Mouse (Mus musculus) heart, postnatal 10 days (tissue): ENCODE measurements at regions not wholly inside any gene's neighbourhood (a gene's known extent, or its start where the extent isn't known, plus 50 kb on each side); places are given as distances from the start of the nearest gene placed in this dataset.
A peak's percentile ranks its signal among the peaks of the same experiment; 100 is the strongest.

Source experiments
- DNase-seq, 2 experiments: peaks; one replicate each; pipeline ENCODE4 v3.0.0; 2021
- intact Hi-C: fragments of 180-260 bp; cut with DNase I; formaldehyde crosslinking; loops from one replicate; pipeline ENCODE4 v1.15.1; 2025

- no peak for DNase-seq
- intact Hi-C loops: no loop called here
Measured at GRCm38 (mm10) chr8:50387189-50387588, 1543.4 kb upstream of the Tenm3 start.

- intact Hi-C loops: no loop called here
- DNase-seq: no peak
Measured at GRCm38 (mm10) chr8:50383697-50384096, 1539.9 kb upstream of the Tenm3 start.

GRCm38 (mm10) chr8:50379745-50380144 lies 1536.0 kb upstream of the Tenm3 start:
- intact Hi-C loops: no loop called here
- no peak for DNase-seq

- no peak for DNase-seq
- intact Hi-C loops: no loop called here
Measured at GRCm38 (mm10) chr8:50373790-50374189, 1530.0 kb upstream of the Tenm3 start.

GRCm38 (mm10) chr8:50326485-50326884 lies 1482.7 kb upstream of the Tenm3 start:
- intact Hi-C loops: no loop called here

GRCm38 (mm10) chr8:50321356-50321963 lies 1477.7 kb upstream of the Tenm3 start:
- intact Hi-C loops: no loop called here
- no peak for DNase-seq

More at GRCm38 (mm10) chr8:50326485-50326884, 1482.7 kb upstream of the Tenm3 start:
- no peak for DNase-seq

- no peak for DNase-seq
- intact Hi-C loops: no loop called here
Measured at GRCm38 (mm10) chr8:50316641-50317040, 1472.9 kb upstream of the Tenm3 start.

- no peak for DNase-seq
- intact Hi-C loops: no loop called here
Measured at GRCm38 (mm10) chr8:50310308-50310707, 1466.6 kb upstream of the Tenm3 start.

- intact Hi-C loops: no loop called here
- DNase-seq: no peak
Measured at GRCm38 (mm10) chr8:50300316-50300715, 1456.6 kb upstream of the Tenm3 start.

GRCm38 (mm10) chr8:50293501-50293900 lies 1449.8 kb upstream of the Tenm3 start:
- intact Hi-C loops: no loop called here
- DNase-seq: peak; percentile 52 to 77

GRCm38 (mm10) chr8:50292158-50292557 lies 1448.4 kb upstream of the Tenm3 start:
- DNase-seq: peak; percentile 24 to 58
- intact Hi-C loops: no loop called here

- intact Hi-C loops: no loop called here
- DNase-seq: no peak
Measured at GRCm38 (mm10) chr8:50276346-50276745, 1432.6 kb upstream of the Tenm3 start.

- intact Hi-C loops: no loop called here
- DNase-seq: no peak
Measured at GRCm38 (mm10) chr8:50264757-50265156, 1421.0 kb upstream of the Tenm3 start.
